Mouse (Mus musculus) adrenal gland, postnatal 14 days (tissue): ENCODE results near the gene Rhox3h. TPM values are rescaled to one million over a fixed set of nuclear protein-coding genes. Genes with fewer than 3 reads are reported as not detected.
"Not testable (repeated sequence)": the region's sequence is repeated elsewhere in the genome, so short reads cannot be mapped to it uniquely, and the experiment has no call there.

Source experiments
- DNase-seq: peaks from one replicate; pipeline ENCODE4 v3.0.0; 2021; ENCODE audit warnings: mixed read lengths
- long read RNA-seq, 2 experiments: library from polyadenylated mRNA; stranded (forward); transcript quantifications; one replicate each; pipeline ENCODE4 v2.0.0; 2021
- total RNA-seq: library from RNA; stranded (reverse); gene quantifications from 2 replicates; pipeline ENCODE4 v1.2.3, GENCODE M21; 2021

Rhox3h gene
- not detected in 2 replicates for total RNA-seq
- long read RNA-seq, experiment 1, result 0 reads
- long read RNA-seq, experiment 2, result 0 reads

GRCm38 (mm10) chrX:37668664-37669063 lies at the start of gene Rhox3h:
Gene Rhox3h (minus strand): TSS chrX:37668764.
- DNase-seq, result not testable (repeated sequence)

- no peak for DNase-seq
Observed at GRCm38 (mm10) chrX:37701821-37702387, 33.3 kb upstream of the Rhox3h start.

GRCm38 (mm10) chrX:37692261-37692660 lies 23.7 kb upstream of the Rhox3h start:
- DNase-seq, result no peak

- no peak for DNase-seq
Observed at GRCm38 (mm10) chrX:37683031-37683715, 14.6 kb upstream of the Rhox3h start.

GRCm38 (mm10) chrX:37673177-37673576 lies 4.6 kb upstream of the Rhox3h start, which contains the start of gene Rhox2h:
Gene Rhox2h (minus strand): TSS chrX:37673277.
- DNase-seq, result not testable (repeated sequence)

GRCm38 (mm10) chrX:37651227-37651626 lies 17.3 kb downstream of the Rhox3h start, which contains the start of gene Rhox4g:
Gene Rhox4g (minus strand): TSS chrX:37651327.
- not testable (repeated sequence) for DNase-seq

GRCm38 (mm10) chrX:37643370-37643769 lies 25.2 kb downstream of the Rhox3h start, which contains the start of gene Rhox2g:
Gene Rhox2g (minus strand): TSS chrX:37643470.
- not testable (repeated sequence) for DNase-seq

GRCm38 (mm10) chrX:37628512-37628911 lies 40.1 kb downstream of the Rhox3h start, which contains the start of gene Rhox3g:
Gene Rhox3g (minus strand): TSS chrX:37628612.
- not testable (repeated sequence) for DNase-seq

Other genes starting within 250 kb of the Rhox3h start
- gene Rhox4b, start 236.3 kb downstream of the Rhox3h start, total RNA-seq, result not detected in 2 replicates
- gene Rhox2c, start 215.1 kb downstream of the Rhox3h start, total RNA-seq, result not detected in 2 replicates
- gene Rhox3c, start 210.2 kb downstream of the Rhox3h start, total RNA-seq, result not detected in 2 replicates
- not detected in 2 replicates for gene Rhox4c, start 188.4 kb downstream of the Rhox3h start, total RNA-seq
- not detected in 2 replicates for gene Rhox2d, start 175.3 kb downstream of the Rhox3h start, total RNA-seq
- gene Rhox4d, start 154.4 kb downstream of the Rhox3h start, total RNA-seq, result not detected in 2 replicates
- not detected in 2 replicates for gene Rhox2e, start 138.3 kb downstream of the Rhox3h start, total RNA-seq
- not detected in 2 replicates for gene Rhox3e, start 126.7 kb downstream of the Rhox3h start, total RNA-seq
- gene Rhox4e, start 111.4 kb downstream of the Rhox3h start, total RNA-seq, result not detected in 2 replicates
- not detected in 2 replicates for gene Rhox2f, start 97.4 kb downstream of the Rhox3h start, total RNA-seq
- gene Rhox3f, start 87.8 kb downstream of the Rhox3h start, total RNA-seq, result not detected in 2 replicates
- gene Rhox4f, start 61.1 kb downstream of the Rhox3h start, total RNA-seq, result not detected in 2 replicates
- not detected in 2 replicates for gene Rhox3g, start 40.2 kb downstream of the Rhox3h start, total RNA-seq
- gene Rhox2g, start 25.3 kb downstream of the Rhox3h start, total RNA-seq, result not detected in 2 replicates
- gene Rhox4g, start 17.4 kb downstream of the Rhox3h start, total RNA-seq, result not detected in 2 replicates
- gene Rhox2h, start 4.5 kb upstream of the Rhox3h start, total RNA-seq, result not detected in 2 replicates
- gene Rhox5, start 136.1 kb upstream of the Rhox3h start, total RNA-seq, result not detected in 2 replicates
- not detected in 2 replicates for gene Rhox6, start 158.1 kb upstream of the Rhox3h start, total RNA-seq
- gene Rhox7a, start 162.9 kb upstream of the Rhox3h start, total RNA-seq, result not detected in 2 replicates
- gene Rhox8, start 210.2 kb upstream of the Rhox3h start, total RNA-seq, result not detected in 2 replicates
- gene Rhox7b, start 228.5 kb upstream of the Rhox3h start, total RNA-seq, result not detected in 2 replicates
- not detected in 2 replicates for gene Rhox9, start 233.0 kb upstream of the Rhox3h start, total RNA-seq